Mouse (Mus musculus) T-helper 2 cell (primary cell): Measurements from ENCODE around the gene Zfp422.
"Not testable (repeated sequence)": the region's sequence is repeated elsewhere in the genome, so short reads cannot be mapped to it uniquely, and the experiment has no call there.

ENCODE experiments used
- in situ Hi-C: fragments of 300-600 bp; cut with MboI, MseI; formaldehyde crosslinking; loops from one replicate; pipeline ENCODE4 v1.15.1; 2025; ENCODE audit warnings: high pct_unique_total_duplicates

Zfp422 gene

GRCm38 (mm10) chr6:116650406-116650805, 21.6 kb upstream of the Zfp422 start, which contains the start of gene Depp1:
Gene Depp1 (plus strand): TSS chr6:116650609.
- in situ Hi-C loops = no loop called here

GRCm38 (mm10) chr6:116649811-116650210, 21.0 kb upstream of the Zfp422 start:
- in situ Hi-C loops = no loop called here

GRCm38 (mm10) chr6:116647763-116648162, 19.0 kb upstream of the Zfp422 start:
- in situ Hi-C loops = no loop called here

- in situ Hi-C loops = no loop called here
Measured at GRCm38 (mm10) chr6:116644335-116644734, 15.5 kb upstream of the Zfp422 start.

GRCm38 (mm10) chr6:116643881-116644280, 15.1 kb upstream of the Zfp422 start:
- in situ Hi-C loops = no loop called here

DNA sequence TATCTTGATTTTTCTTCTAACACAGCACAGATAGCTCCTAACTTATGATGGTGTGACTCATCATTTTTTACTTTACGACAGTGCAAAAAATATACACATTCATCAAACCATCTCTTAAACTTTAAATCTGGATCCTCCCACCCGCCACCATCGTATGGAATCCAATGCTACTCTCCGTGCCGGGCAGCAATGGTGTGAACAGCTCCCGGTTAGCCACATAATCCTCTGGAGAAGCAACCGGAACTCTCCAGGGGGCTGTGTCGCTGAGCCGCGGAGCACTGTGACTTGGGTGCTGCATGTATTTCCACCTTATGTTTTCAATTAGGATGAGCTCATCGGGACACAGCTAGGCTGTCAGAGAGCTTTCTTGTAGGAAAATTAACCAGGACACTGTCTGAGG, 14.1 kb upstream of the Zfp422 start:
- in situ Hi-C loops = no loop called here

DNA sequence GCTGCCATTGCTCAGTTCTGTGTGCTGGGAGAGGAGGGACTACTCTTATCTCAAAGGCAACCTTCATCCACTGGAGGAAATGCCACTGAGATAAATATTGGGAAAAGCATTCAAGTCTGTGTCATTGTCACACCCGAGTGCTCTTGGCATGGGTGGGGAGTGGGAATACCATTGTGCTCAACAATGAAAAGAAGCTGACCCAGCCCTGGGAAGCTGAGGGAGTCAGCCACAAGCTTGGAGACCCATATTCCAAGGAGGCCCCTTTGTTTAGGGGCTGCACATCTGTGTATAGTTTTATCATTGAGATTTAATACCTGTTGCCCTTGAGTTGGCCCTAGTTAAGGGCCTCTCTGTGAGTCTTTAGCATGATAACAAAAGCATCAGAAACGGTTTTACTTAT, 10.9 kb upstream of the Zfp422 start:
- in situ Hi-C loops = no loop called here

- in situ Hi-C loops = no loop called here
Measured at GRCm38 (mm10) chr6:116638871-116639270, 10.1 kb upstream of the Zfp422 start.

DNA sequence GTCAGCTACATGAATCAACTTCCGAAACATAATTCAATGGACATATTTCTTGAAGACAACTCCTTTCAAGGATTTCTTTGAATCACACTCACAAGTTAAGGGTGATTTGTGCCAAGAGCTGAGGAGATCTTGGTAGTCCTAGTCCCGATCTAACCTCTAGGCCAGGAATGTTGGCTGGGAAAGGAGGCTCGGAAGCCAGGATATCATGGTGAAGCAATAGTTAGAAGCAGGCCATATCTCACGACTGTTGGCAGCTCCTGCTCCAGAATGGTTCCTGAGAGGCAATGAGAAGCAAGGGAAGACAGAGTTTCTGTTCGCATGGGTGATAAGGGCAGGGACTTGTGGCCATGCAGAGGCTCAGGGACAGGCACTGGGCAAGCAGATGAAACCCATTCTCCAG, 8.7 kb upstream of the Zfp422 start:
- in situ Hi-C loops = no loop called here

DNA sequence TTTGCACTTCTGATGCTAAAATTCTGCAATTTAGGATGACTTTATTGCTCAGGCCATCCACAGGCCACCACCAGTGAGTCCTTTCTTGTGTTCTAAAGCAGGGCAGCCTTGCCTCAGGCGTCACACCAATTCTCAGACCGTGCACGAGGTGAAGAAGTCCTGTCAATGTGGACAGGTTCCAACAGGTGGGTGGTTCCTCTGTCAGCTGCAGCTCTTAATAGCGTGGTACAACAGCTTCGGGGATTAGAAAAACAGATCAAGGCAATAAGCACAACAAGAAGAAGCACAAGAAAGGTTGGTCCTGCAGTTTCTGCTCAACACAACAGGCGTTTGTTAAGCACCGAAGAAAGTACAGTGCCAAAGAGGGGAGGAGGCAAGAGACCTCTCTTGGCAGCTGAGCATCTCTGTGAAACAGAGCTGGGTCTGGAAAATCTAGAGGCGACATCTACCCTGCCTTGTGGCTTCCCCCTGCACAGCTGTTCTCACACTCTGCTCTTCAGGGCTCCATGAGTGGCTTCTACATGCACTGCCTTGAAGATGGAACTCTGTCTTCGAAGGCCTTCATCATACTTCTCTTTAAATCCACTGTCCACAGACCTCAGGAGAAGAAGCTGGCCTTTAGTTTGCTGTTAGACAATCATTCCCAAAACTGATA, 7.9 kb upstream of the Zfp422 start:
- in situ Hi-C loops = no loop called here

GRCm38 (mm10) chr6:116635251-116636180, 6.7 kb upstream of the Zfp422 start:
- in situ Hi-C loops = no loop called here

- in situ Hi-C loops = no loop called here
Measured at GRCm38 (mm10) chr6:116633741-116634695, 5.2 kb upstream of the Zfp422 start.

DNA sequence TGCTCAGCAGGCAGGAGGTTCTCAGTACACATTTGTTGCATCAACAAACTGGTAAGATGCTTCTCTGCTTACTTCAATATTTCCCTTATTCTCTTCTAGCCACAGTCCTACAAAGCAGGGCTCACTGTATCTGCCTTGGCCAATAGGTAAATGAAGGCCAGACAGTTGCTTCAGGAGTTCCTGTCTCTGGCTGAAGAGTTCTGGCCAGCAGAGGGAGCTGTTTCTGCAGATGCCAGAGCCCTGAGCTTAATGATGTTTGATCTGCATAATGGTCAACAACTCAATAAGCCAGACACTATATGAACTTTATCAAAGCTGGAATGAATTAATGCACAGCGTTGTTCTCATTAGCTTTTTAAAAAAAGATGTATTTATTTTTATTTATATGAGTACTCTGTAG, 3.3 kb upstream of the Zfp422 start:
- in situ Hi-C loops = no loop called here

GRCm38 (mm10) chr6:116629766-116630165, 967 bp upstream of the Zfp422 start:
- in situ Hi-C loops = no loop called here

DNA sequence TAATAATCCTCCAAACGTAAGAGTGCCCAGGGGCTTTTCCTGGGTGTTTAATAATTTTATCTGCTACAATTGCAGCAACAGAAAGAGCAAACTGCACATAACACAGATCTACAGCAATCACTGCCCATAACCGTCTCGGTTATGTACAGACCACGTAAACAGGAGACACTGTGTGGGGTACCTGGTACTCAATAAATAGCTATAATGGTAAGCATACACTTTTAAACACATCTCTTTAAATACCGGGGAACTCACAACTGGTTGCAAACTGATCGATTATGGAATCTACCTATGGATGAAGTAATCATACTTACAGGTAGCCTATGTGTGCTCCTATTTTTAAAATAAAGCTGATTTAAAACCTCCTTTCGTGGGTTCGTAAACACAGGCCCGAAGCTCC, 704 bp downstream of the Zfp422 start:
- in situ Hi-C loops = no loop called here

DNA sequence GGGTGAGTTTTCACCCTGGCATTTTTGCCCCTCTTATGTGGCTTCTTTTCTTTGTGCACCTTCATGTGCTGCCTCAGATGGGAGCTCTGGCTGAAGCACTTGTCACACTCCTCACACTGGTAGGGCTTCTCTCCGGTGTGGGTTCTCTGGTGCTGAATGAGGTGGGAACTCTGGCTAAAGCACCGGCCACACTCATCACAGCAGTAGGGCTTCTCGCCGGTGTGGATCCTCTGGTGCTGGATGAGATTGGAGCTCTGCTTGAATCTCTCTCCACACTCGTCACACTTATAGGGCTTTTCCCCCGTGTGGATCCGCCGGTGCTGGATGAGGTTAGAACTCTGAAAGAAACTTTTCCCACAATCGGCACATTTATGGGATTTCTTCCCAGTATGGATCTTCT, 2.4 kb downstream of the Zfp422 start:
- in situ Hi-C loops = not testable (repeated sequence)

DNA sequence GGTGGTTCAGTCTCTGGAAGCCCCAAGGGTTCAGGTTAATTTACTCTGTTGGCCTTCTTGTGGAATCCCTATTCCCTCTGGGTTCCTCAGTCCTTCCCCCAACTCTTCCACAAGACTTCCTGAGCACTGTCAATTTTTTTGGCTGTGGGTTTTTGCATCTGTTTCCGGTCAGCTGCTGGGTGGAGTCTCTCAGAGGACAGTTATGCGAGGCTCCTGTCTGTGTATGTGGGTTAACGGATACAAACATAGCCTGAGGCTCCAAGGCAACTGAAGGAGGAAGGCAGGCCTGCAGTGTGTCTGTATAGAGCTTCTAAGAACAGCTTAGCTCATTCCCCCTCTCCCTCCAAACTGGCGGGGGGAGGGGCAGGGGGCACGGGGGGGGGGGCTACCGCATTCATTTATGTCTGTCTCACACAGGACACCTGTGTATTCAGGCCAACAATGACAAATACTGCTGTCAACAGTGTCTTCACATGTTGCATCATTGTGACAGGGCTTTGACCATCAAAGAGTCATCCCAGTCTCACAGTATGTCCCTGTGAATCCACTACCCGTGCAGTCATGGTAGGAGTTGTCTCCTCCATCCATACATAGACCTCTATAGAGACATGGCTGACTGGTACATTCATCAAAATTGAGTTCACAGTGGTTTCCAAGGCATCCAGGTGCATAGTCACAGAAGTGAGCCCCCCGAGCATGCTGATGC, 7.3 kb downstream of the Zfp422 start:
- in situ Hi-C loops = no loop called here

DNA sequence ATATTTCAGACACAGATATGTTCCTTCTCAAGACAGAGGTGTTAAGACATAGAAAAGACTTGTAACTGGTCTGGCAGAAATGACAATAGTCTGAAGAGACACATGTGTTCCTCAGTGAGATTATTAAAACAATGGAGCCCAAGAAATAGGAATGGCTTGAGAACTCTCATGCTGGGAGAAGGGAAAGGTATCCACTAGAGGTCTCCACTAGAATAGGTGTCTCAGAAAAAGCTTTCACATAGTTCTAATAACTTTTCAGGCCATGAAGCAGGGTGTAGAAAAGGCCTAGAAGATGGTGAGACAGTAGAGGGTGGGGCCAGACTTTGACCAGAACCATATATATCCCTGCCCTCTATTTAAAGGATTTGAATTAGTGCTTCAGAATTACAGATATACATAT, 10.7 kb downstream of the Zfp422 start:
- in situ Hi-C loops = no loop called here

DNA sequence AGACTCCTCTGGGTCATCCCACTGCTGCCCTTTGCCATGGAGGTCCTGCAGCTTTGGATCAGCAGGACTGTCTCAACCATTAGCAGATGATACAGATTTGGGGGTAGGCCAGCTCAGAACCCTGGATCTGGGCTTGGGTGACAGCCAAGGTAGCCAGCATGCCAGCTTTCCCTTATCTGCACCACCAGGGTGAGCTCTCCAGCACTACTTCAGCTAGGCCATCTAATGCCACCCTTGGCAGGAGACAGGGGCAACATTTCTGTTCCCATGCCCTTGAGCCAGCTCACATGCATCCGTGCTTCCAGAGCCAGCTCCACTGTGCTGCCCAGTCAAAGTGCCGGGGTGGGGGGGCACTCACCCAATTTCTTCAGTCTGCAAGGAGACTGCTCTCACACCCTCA, 13.1 kb downstream of the Zfp422 start:
- in situ Hi-C loops = no loop called here

- in situ Hi-C loops = no loop called here
Measured at GRCm38 (mm10) chr6:116607230-116607629, 21.6 kb downstream of the Zfp422 start.

GRCm38 (mm10) chr6:116600969-116601368, 27.8 kb downstream of the Zfp422 start:
- in situ Hi-C loops = not testable (repeated sequence)
